Mouse (Mus musculus): Measurements from ENCODE around the gene Col23a1.

The Col23a1 gene

DNA sequence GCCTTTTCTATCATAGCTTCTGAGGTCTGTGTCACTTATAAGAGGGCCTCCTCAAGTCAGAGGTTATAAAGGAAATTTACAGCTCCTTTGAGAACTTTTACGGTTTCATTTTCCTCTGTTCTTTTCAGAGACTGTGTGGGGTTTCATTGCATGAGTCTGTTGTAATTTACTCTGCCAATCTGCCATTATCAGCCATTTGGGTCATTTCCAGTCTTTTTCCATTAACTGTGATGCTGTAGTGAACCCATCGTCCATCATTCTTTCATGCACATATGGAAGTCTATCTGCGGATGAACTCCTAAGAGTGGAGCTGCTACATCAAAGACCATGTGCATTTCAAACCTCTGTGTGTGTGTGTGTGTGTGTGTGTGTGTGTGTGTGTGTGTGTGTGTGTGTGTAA, 192.5 kb downstream of the Col23a1 start:
- no peak for DNase-seq (ENCODE audit: low read depth, low spot score)

DNA sequence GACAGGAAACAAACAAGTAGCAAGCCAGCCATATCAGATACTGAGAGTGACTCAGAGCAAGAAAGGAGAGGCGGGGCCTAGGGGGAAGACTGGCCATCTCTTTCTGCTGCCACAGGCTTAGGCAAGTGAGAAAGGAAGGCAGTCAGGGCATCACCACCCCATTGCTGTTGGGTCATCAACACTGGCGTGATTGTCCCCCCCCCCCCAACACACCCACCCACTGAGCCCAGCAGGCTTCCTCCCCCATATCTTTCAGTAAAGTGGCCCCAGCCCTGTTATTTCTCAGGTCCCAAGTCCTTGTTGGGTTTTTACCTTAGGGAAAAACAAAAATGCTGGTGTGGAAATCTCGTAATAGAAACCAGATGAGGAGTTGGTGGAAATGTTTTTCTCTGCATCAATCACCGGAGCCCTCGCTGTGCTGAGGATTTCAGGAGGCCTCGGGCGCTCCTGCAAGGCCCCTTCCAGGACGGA, 195.4 kb downstream of the Col23a1 start:
- no peak for DNase-seq (ENCODE audit: low read depth, low spot score)

DNA sequence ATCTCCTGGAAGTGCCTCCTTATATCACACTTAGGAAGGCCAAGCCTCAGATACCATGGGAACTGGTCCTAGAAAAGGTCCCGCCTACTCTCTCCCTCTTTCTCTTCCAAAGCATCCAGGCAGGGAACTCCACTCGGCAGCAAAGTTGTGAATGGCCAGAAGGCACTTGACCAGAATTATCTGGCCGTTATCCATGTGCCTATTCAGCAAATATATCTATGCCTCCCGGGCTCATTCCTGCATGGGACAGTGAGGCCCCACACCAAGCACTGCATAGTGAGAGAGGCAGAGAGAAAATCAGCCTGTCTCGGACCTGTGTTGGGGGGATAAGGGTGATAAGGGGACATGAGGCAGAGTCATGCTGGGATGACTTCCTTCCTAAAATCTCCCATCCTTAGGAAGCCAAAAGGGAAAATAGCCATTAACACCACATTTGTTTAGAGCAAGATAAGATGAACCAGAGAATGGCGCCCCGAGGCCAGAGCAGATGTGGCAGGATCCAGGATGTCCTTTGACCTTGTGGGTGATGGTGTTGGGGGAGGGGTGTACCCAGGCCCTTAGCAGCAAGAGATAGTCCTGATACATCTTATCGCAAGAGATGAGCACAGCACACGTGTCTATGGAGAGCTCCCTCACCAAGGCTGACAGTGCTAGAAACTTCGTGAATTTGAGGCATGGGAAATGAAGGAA, 196.2 kb downstream of the Col23a1 start:
- DNase-seq (ENCODE audit: low read depth, low spot score): no peak

DNA sequence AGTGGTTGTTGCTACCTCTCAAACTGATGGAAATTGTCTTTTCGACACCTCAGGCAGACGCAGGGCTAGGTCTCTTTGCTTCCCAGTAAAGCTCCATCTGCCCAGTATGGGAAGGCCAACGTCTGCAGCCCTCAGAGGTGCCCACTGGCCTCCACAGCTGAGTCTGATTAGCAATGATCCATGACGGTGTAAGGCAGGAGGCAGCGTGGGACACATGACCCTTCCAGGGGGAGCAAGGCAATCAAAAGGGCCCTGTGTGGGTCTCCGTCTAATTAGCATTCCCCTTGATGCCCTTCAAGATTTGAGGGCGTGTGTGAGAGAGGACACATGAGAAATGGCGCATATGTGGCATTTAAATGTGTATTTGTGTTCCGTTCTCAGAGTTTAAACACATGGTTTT, 199.1 kb downstream of the Col23a1 start:
- DNase-seq (ENCODE audit: low read depth, low spot score): no peak

DNA sequence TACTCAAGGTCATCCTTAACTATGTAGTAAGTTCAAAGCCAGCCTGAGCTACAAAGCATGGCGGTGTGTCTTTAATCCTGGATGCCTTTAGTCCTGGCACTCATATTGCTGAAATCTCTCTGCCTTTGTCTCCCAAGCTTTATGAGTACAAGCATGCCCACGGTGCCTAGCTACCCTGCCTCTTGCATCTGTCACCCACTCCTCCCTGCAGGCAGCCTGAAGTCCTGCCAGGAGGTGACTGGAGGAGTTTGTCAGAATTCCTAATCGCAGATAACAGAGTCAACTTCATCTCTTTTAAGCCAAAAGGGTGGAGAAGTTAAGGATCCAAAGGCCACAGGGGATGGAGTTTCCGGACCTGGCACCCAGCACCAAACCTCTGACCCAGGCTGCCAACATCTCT, 203.7 kb downstream of the Col23a1 start:
- no peak for DNase-seq (ENCODE audit: low read depth, low spot score)

DNA sequence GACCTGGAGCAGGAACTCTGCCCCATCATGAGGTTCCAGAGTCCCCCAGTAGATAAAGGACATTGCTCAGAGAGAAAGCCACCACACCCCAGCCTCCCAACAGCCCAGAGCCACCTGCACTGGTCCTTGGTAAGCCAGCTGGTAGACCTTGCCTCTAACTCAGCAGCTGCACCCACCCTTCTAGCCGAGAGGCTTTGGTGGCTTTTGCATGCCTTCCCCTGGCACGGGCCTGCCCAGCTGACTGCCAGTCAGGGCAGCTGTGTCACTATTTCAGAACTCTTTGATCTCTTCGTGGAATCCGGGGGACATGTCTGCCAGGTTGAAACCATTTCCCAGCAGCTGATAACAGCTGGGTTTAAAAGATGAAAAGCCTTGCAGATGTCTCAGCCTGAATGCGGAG, 204.5 kb downstream of the Col23a1 start:
- no peak for DNase-seq (ENCODE audit: low read depth, low spot score)

DNA sequence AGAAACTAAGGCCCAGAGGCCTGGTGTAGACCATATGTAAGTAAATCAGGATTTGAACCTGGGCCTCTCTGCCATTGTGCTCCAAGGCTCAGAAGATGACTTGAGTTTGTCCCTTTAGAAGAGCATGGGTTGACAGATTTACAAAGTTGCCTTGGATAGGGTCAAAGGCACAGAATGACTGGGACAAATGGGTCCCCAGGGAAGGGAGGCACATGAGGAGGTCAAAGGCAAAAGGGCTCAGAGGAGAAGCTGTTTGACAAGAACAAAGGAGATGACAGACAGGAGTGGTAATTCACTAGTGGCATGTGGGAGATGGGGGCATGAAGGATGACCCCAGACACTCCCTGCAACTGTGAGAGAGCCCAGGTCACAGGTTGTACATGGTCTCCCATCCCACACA, 210.1 kb downstream of the Col23a1 start:
- no peak for DNase-seq (ENCODE audit: low read depth, low spot score)

DNA sequence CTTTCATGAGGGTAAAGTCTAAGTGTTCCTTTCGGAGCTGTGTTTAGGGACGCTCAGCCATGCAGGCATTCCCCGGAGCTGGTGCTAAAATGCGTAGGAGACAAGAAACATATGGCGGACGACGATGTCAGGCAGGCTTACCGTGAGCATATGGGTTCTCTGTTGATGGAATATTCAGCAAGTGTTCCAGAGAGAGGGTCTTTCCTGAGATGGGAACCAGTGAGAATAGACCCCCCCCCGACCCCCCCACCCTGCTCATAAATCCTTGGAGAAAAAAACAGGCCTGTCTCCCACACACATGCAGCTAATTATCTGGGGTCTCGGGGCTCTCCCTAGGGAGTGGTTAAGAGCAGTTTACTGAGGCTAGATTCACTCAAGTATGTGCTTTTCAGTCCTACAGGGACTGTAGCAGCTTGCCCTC, 212.7 kb downstream of the Col23a1 start:
- DNase-seq (ENCODE audit: low read depth, low spot score): peak; percentile 70

DNA sequence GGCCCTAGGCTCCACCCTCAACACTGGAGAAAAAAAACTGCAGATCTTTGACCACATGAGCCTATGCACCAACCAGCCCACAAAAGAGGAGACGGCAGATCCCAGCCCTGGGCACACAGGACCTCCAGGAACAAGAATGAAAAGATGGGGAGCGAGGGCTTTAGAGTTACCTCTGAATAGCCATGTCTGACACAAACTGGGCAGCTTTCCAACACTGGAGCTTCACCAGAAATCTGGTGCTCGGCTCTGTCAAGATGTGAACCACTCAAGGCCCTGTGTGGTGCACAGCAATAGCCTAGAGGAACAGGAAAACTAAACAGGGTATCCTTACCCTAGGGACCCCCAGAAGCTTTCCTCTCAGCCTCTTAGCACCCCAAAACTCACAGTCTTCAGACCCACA, 215.2 kb downstream of the Col23a1 start:
- DNase-seq (ENCODE audit: low read depth, low spot score): no peak

DNA sequence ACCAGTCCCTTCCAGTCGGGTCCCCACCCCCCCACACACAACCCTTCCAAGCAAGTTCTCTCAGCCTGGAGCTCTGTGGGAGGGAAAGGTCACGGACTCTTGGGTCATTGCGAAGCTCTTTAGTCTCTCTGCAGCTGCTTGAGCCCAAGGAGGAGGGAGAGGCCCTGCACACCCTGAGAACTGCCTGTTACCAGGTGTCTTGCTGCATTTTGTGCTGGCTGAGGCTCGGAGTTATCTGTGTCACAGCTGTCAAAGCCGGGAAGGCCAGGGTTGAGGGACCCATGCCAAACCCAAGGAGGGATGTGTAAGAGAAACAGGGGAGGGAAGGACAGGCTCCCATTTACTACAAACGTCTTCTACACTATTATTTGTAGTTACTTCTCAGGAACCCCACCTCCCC, 218.3 kb downstream of the Col23a1 start:
- DNase-seq (ENCODE audit: low read depth, low spot score): no peak

DNA sequence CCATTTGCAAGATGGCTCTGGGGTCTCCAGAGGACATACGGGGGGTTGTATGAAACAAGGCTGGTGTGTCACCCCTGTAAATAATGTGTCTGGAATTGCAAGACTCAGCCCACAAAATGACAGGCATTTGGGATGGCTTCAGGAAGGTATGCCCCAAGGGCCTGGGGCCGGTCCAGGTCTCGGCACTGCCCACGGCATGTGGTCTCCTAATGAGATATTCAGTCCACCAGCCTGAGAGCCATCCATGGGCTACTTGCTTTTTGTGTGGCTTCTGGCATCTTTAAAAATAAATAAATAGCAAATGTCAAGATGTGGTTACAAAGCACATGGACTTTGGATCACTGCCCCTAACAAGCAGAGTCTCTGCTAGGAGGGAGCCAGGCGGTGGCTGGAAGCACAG, 219.5 kb downstream of the Col23a1 start:
- DNase-seq (ENCODE audit: low read depth, low spot score): no peak

DNA sequence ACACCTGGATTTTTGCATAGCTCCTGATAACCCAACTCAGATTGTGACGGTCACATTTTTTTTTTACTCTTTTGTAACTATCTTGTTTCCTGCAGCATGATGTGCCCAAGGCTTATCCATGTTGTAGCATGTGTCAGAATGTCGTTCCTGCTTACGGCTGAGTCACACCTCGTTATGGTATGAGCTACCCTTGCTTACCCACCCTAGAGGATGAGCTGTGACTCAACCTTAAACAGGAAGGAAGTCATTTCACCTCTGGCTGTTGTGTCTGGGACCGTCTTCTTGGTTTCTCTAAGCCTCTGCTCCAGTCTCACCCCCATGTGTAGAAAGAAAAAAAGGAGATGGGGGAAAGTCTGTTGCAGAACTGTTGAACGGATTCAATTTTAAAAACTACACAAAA, 223.3 kb downstream of the Col23a1 start:
- no peak for DNase-seq (ENCODE audit: low read depth, low spot score)

DNA sequence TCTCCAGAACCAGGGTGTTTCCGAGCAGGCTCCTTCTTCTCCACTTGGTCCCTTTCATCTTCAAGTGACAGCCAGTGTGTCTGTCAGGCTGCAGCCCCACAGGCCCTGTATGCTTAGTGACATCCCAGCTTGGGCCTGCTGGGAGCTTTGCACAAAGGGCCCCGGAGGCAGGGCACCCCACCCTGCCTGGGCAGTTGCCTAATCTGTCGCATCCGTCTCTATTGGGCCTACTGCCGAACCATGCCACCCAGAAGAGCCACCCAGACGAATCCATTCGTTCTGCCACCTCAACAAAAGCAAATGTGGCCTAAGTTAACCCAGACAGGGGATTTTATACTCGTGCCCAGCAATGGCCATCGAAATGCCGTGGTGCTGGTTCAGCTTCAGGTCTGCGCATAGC, 225.6 kb downstream of the Col23a1 start:
- no peak for DNase-seq (ENCODE audit: low read depth, low spot score)

DNA sequence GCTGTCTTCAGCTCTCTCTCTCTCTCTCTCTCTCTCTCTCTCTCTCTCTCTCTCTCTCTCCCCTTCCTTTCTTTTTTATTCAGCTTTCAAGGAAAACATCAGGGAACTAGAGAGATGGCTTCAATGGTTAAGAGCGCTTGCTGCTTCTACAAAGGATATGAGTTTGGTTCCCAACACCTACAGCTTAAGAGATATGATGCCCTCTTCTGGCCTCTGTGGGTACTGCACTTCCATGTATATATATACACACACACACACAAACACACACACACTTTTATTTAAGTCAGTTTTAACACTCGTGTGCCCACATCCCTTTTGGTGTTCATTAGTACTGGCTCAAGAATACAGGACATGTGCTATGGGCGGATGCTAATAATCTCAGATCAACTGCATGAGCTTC, 228.4 kb downstream of the Col23a1 start:
- no peak for DNase-seq (ENCODE audit: low read depth, low spot score)

DNA sequence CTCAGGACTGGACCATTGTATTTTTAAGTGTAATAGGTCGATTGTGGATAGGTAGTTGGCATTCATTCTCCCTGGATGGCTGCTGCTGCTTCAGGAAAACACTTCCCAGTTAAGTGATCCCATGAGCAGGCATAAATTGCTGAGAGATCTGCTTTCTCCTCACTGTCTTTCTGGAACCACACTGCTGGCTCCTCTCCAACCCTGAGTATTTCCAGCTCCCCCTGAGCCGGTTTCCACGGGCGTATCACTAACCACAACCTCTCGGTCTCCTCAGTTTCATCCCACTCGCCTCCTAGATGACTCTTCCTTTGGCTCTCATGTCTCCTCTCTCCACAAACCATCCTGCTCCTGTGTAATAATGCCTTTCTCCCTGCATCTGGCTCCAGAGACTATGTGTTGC, 228.9 kb downstream of the Col23a1 start:
- DNase-seq (ENCODE audit: low read depth, low spot score): no peak

DNA sequence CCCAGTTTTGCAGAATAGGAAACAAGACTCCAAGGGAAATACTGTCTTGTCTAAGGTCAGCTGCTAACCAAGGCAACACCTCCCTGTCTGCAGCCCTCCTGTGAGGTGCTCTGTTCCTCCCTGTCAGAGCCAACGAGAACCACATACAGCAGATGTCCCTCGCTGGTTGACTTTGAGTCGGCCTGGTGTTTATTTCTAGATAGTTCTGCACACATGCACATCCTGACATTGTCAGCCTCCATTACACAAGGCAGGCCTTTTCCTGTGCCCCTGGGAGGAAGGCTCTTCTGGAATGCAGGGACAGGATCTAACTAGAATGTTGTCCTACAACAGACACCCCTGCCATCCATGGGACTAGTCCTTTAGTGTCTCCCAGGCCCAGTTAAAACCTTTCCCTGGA, 231.7 kb downstream of the Col23a1 start:
- no peak for DNase-seq (ENCODE audit: low read depth, low spot score)

DNA sequence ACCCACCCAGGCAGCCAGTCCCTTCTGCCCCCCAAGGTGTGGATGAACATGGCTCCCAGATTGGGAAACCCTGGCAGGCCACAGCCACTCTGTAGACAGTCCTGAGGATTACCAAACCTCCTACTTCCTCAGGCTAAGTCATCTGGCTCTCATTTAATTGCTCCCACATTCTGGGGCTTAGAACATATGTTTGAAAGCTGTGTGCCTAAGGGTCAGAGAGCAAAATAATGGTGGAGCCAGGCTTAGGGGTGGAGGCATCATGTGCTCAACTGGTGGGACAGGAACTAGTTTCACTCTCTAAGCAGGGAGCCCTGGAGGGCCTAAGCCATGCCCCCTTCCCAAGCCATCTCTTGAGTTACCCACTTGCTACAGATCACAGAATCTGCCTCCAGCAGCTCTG, 233.5 kb downstream of the Col23a1 start:
- DNase-seq (ENCODE audit: low read depth, low spot score): no peak

DNA sequence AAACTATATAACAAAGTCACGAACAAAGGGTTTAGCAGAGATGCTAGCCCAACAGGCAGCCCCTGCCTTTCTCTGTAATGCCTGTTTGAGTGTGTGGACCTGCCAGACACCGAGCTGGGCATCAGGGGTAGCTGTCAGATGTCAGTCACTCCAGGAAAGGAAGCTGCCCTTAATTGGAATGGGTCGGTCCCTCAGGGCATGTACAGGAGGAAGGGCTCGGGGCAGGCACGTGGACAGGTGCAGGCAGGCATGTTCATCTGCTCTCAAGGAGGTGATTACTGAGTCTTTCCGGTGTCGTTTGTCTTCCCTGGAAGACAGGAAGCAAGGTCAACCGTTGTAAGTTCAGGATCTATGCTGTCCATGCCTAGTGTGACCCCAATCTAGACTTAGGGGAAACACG, 233.9 kb downstream of the Col23a1 start:
- no peak for DNase-seq (ENCODE audit: low read depth, low spot score)

DNA sequence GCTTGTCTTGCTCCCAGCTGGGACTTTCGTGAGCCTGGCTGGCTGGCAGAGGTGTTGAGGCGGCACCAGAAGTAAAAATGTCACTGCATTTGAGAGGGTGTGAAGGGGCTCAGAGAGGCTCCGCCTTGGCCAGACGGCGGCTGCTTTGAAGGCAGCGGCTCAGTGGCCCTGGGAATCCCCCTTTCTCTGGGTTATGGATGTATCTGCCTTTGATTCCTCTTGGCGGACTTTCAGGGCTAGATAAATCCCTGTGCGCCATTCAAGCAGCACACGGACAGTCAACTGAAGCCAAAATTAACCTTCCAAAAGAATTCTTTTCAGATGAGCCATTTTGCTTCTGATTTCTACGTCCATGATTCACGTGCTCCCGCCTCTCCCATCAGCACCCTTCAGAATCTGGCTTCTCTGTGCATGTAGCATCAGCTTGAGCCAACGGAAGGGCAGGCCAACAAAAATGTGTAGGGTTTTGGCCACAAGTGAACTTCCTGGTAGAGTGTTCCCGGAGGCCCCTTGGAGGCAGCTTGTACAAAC, 237.0 kb downstream of the Col23a1 start:
- DNase-seq (ENCODE audit: low read depth, low spot score): no peak

DNA sequence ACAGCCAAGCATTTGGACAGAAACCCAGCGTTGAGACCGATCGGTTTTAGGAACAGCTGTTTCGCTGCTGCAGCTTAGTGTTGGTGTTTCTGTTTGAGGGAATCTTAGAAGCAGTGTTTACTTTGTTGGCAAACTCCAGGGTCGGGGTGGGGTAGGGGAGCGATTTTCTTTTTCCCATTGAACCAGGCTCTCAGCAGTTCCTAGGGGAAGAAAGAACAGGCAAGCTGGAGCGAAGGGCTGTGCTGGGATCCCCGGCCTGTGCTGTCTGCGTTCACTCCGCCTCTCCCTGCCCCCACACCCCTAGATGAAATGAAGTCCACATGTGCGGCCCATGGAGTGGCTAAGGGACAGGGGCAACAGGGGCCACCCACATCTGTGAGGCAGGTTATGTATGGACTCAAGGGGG, 243.4 kb downstream of the Col23a1 start:
- DNase-seq (ENCODE audit: low read depth, low spot score): no peak

DNA sequence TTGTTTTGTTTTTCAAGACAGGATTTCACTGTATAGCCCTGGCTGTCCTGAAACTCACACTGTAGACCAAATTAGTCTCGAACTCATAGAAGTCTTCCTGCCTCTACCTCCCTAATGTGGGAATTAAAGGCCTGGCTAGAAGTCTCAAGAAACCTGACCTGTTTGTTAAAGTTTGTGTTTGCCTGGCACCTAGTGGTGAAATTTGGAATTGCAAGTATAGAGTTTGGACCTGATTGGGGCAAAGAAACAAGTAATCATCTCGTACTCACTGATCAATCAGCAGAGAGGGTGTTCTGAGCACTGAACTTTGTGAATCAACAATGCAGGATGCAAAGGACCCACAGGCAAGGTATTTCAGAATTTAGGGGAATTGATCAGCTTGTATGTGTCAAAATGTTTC, 244.6 kb downstream of the Col23a1 start:
- DNase-seq (ENCODE audit: low read depth, low spot score): peak; percentile 51

DNA sequence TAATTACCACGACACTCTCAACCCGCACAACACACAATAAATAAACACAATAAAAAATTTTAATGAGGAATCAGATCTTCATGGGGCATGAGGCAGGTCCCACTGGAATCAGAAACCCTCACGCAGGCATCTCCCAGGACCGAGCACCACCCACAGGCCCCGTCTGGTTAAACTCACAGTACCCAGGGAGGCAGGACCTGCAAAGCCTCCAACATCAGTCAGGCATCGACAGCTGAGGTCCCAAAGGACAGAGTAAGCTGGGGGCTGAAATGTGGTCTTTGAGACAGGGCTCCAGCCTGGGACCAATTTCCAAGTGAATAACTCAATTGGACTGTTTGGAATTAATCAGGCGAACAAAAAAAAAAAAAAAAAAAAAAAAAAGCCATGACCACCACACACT, 248.7 kb downstream of the Col23a1 start:
- no peak for DNase-seq (ENCODE audit: low read depth, low spot score)

DNA sequence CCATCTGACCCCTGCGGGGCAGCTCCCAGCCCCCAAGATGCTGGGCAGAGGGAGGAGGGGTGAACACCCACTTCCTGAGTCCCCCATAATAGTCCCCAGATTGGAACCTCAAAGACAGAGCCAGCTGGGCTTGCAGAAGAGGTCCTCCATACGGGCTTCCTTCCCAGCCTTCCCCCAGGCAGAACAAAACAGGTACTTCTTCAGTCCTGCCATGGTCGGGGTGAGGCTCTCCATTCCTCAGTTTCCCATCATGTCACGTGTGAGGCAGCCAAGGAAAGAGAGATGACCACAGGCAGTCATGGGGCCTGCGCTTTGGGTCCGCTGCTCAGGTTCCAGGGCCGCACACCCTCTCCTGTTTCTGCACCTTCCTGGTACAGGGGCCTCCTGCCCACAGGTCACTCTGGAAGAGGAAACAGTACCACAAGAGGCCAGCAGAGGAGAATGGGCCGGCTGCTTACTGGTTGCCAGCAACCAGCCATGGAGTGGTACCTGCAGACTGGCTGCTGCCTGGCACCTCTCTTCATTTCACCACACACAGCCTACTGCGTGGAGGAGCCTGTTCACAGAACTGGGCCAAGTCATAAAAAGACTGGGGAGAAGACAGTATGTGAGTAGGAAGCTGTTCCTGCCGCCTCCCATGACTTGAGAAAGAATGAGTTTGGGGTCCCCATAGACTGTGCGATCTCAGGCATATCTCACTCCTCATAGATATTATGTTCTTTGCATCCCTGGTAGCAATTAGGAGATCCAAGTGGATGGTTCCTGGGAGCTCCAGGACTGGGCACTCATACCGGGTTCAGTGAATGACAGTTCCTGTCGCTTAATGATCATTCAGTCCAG, 249.4 kb downstream of the Col23a1 start:
- DNase-seq (ENCODE audit: low read depth, low spot score): no peak

Data from telencephalon, adult 2 months (tissue).